Mouse (Mus musculus) CH12.LX (cell line): ENCODE data around the gene Trim23. TPM values are rescaled to one million over a fixed set of nuclear protein-coding genes. Genes with fewer than 3 reads are reported as not detected.
A peak's percentile ranks its signal among the peaks of the same experiment; 100 is the strongest.

Experiments
- DNase-seq: peaks from one replicate; pipeline ENCODE4 v3.0.0-alpha.2; 2013; ENCODE audit errors: extremely low read depth
- H3K27ac ChIP-seq: 2 replicates; pipeline ENCODE4 v1.5.1; 2012; ENCODE audit warnings: low read depth, mild to moderate bottlenecking, control low read depth, moderate library complexity; ENCODE audit not compliant: insufficient read depth
- H3K27me3 ChIP-seq: replicated peaks from 2 replicates; pipeline ENCODE3; 2012; ENCODE audit warnings: inconsistent platforms
- H3K36me3 ChIP-seq, 2 experiments: replicated peaks in 1 of 2; 2 replicates each; pipeline versions ENCODE3 to v1.6.1; 2012; ENCODE audit warnings: inconsistent platforms in 1 of 2, low read length in 1 of 2, mild to moderate bottlenecking in 1 of 2, mixed read lengths in 1 of 2, moderate library complexity in 1 of 2; ENCODE audit not compliant: control insufficient read depth in 1 of 2, insufficient read depth in 1 of 2
- H3K4me1 ChIP-seq, 2 experiments: 2 replicates each; pipeline ENCODE4 v1.6.1; 2012; ENCODE audit warnings: inconsistent platforms in 1 of 2, moderate library complexity in 1 of 2; ENCODE audit not compliant: insufficient read depth in 2 of 2, control insufficient read depth in 1 of 2
- H3K4me2 ChIP-seq: 2 replicates; pipeline ENCODE4 v1.6.1; 2012; ENCODE audit warnings: low read depth, mild to moderate bottlenecking, control low read depth; ENCODE audit not compliant: poor library complexity, insufficient read depth, severe bottlenecking
- H3K4me3 ChIP-seq, 3 experiments: fragments of 150-350 bp in 1 of 3; sonication (generic) in 1 of 3; replicated peaks in 1 of 3; 2 replicates each; pipeline versions ENCODE3 to v1.5.1; 2011 to 2012; ENCODE audit warnings: low read depth in 2 of 3, low read length in 2 of 3, mild to moderate bottlenecking in 2 of 3, moderate library complexity in 2 of 3, control low read depth in 1 of 3, improper control_type of control experiment in 1 of 3, inconsistent platforms in 1 of 3, mixed read lengths in 1 of 3; ENCODE audit not compliant: poor library complexity in 1 of 3
- H3K79me2 ChIP-seq: replicated peaks from 2 replicates; pipeline ENCODE4 v1.6.1; 2012; ENCODE audit warnings: mild to moderate bottlenecking, moderate library complexity; ENCODE audit not compliant: control insufficient read depth, poor library complexity, insufficient read depth, severe bottlenecking; ENCODE audit errors: extremely low read depth
- H3K9ac ChIP-seq: 2 replicates; pipeline ENCODE4 v1.6.1; 2012; ENCODE audit warnings: low read depth, mild to moderate bottlenecking, control low read depth, moderate library complexity; ENCODE audit not compliant: insufficient read depth
- H3K9me3 ChIP-seq: replicated peaks from 2 replicates; pipeline ENCODE3; 2012; ENCODE audit warnings: low read length, inconsistent platforms, mixed read lengths
- BHLHE40 ChIP-seq: IDR thresholded peaks from 2 replicates; pipeline ENCODE4 v1.6.1; 2011; ENCODE audit warnings: mild to moderate bottlenecking, low read depth, low read length, improper control_type of control experiment
- CHD1 ChIP-seq: IDR thresholded peaks from 2 replicates; pipeline ENCODE4 v1.6.1; 2012; ENCODE audit warnings: low read depth, low read length, improper control_type of control experiment, inconsistent platforms
- CHD2 ChIP-seq: IDR thresholded peaks from 2 replicates; pipeline ENCODE4 v1.6.1; 2011; ENCODE audit warnings: low read length, improper control_type of control experiment
- CTCF ChIP-seq, 2 experiments: IDR thresholded peaks in 1 of 2; conservative IDR thresholded peaks in 1 of 2; 2 replicates each; pipeline ENCODE4 v1.5.1; 2011 to 2012; ENCODE audit warnings: low read depth in 2 of 2, low read length in 2 of 2, improper control_type of control experiment in 1 of 2, inconsistent platforms in 1 of 2, mild to moderate bottlenecking in 1 of 2, moderate library complexity in 1 of 2
- E2F4 ChIP-seq: IDR thresholded peaks from 2 replicates; pipeline ENCODE4 v1.6.1; 2011; ENCODE audit warnings: low read depth, low read length, improper control_type of control experiment; ENCODE audit not compliant: insufficient replicate concordance
- ELF1 ChIP-seq: IDR thresholded peaks from 2 replicates; pipeline ENCODE4 v1.6.1; 2014; ENCODE audit warnings: low read depth, mild to moderate bottlenecking, inconsistent platforms, low read length, improper control_type of control experiment
- EP300 ChIP-seq: IDR thresholded peaks from 2 replicates; pipeline ENCODE4 v1.6.1; 2011; ENCODE audit warnings: low read length, improper control_type of control experiment
- ETS1 ChIP-seq: conservative IDR thresholded peaks from 2 replicates; pipeline ENCODE4 v1.6.1; 2012; ENCODE audit warnings: low read depth, mild to moderate bottlenecking, inconsistent platforms, low read length, improper control_type of control experiment, moderate library complexity
- GABPA ChIP-seq: IDR thresholded peaks from 2 replicates; pipeline ENCODE4 v1.6.1; 2012; ENCODE audit warnings: low read depth, low read length, improper control_type of control experiment, inconsistent platforms; ENCODE audit not compliant: insufficient replicate concordance
- HCFC1 ChIP-seq: IDR thresholded peaks from 2 replicates; pipeline ENCODE4 v1.6.1; 2012; ENCODE audit warnings: low read depth, mild to moderate bottlenecking, inconsistent platforms, low read length, improper control_type of control experiment
- IRF4 ChIP-seq: IDR thresholded peaks from 2 replicates; pipeline ENCODE4 v1.6.1; 2014; ENCODE audit warnings: low read depth, mild to moderate bottlenecking, inconsistent platforms, low read length, improper control_type of control experiment
- JUN ChIP-seq: IDR thresholded peaks from 2 replicates; pipeline ENCODE4 v1.6.1; 2011; ENCODE audit warnings: low read depth, mild to moderate bottlenecking, low read length, improper control_type of control experiment, moderate library complexity; ENCODE audit not compliant: insufficient read depth
- JUND ChIP-seq: conservative IDR thresholded peaks from 2 replicates; pipeline ENCODE4 v1.6.1; 2011; ENCODE audit warnings: low read depth, low read length, improper control_type of control experiment
- KAT2A ChIP-seq: IDR thresholded peaks from 2 replicates; pipeline ENCODE4 v1.6.1; 2012; ENCODE audit warnings: low read length, improper control_type of control experiment, inconsistent platforms; ENCODE audit not compliant: insufficient replicate concordance
- MAFK ChIP-seq: IDR thresholded peaks from 2 replicates; pipeline ENCODE4 v1.6.1; 2011; ENCODE audit warnings: low read length, improper control_type of control experiment; ENCODE audit not compliant: insufficient replicate concordance
- MAX ChIP-seq: IDR thresholded peaks from 2 replicates; pipeline ENCODE4 v1.6.1; 2011; ENCODE audit warnings: low read length, improper control_type of control experiment
- MAZ ChIP-seq: IDR thresholded peaks from 2 replicates; pipeline ENCODE4 v1.6.1; 2012; ENCODE audit warnings: low read depth, mild to moderate bottlenecking, inconsistent platforms, low read length, improper control_type of control experiment, moderate library complexity
- MEF2A ChIP-seq: IDR thresholded peaks from 2 replicates; pipeline ENCODE4 v1.6.1; 2014; ENCODE audit warnings: low read depth, mild to moderate bottlenecking, inconsistent platforms, low read length, improper control_type of control experiment, borderline replicate concordance
- MXI1 ChIP-seq: IDR thresholded peaks from 2 replicates; pipeline ENCODE4 v1.6.1; 2011; ENCODE audit warnings: mild to moderate bottlenecking, low read depth, low read length, improper control_type of control experiment
- MYC ChIP-seq: IDR thresholded peaks from 2 replicates; pipeline ENCODE4 v1.6.1; 2011; ENCODE audit warnings: low read depth, mild to moderate bottlenecking, improper control_type of control experiment, low read length
- NELFE ChIP-seq: IDR thresholded peaks from 2 replicates; pipeline ENCODE4 v1.6.1; 2011; ENCODE audit warnings: low read depth, low read length, improper control_type of control experiment
- NRF1 ChIP-seq: IDR thresholded peaks from 2 replicates; pipeline ENCODE4 v1.6.1; 2014; ENCODE audit warnings: low read depth, mild to moderate bottlenecking, inconsistent platforms, low read length, improper control_type of control experiment, moderate library complexity
- PAX5 ChIP-seq: IDR thresholded peaks from 2 replicates; pipeline ENCODE4 v1.6.1; 2012; ENCODE audit warnings: low read length, inconsistent platforms, mixed read lengths
- POLR2A ChIP-seq: IDR thresholded peaks from 2 replicates; pipeline ENCODE4 v1.6.1; 2011; ENCODE audit warnings: low read depth, mild to moderate bottlenecking, improper control_type of control experiment, low read length
- POLR2AphosphoS2 ChIP-seq: IDR thresholded peaks from 2 replicates; pipeline ENCODE4 v1.6.1; 2011; ENCODE audit warnings: low read depth, low read length, improper control_type of control experiment
- RAD21 ChIP-seq: IDR thresholded peaks from 2 replicates; pipeline ENCODE4 v1.6.1; 2011; ENCODE audit warnings: low read depth, mild to moderate bottlenecking, low read length, improper control_type of control experiment, moderate library complexity
- RCOR1 ChIP-seq: conservative IDR thresholded peaks from 2 replicates; pipeline ENCODE4 v1.6.1; 2012; ENCODE audit warnings: low read depth, mild to moderate bottlenecking, inconsistent platforms, low read length, improper control_type of control experiment
- SIN3A ChIP-seq: IDR thresholded peaks from 2 replicates; pipeline ENCODE4 v1.6.1; 2012; ENCODE audit warnings: low read length, improper control_type of control experiment, inconsistent platforms
- SMC3 ChIP-seq: IDR thresholded peaks from 2 replicates; pipeline ENCODE4 v1.6.1; 2011; ENCODE audit warnings: low read depth, low read length, improper control_type of control experiment
- TBP ChIP-seq: conservative IDR thresholded peaks from 2 replicates; pipeline ENCODE4 v1.6.1; 2011; ENCODE audit warnings: low read depth, low read length, improper control_type of control experiment
- TCF12 ChIP-seq: IDR thresholded peaks from 2 replicates; pipeline ENCODE4 v1.6.1; 2014; ENCODE audit warnings: low read depth, mild to moderate bottlenecking, inconsistent platforms, low read length, improper control_type of control experiment
- UBTF ChIP-seq: IDR thresholded peaks from 2 replicates; pipeline ENCODE4 v1.6.1; 2012; ENCODE audit warnings: low read depth, mild to moderate bottlenecking, inconsistent platforms, low read length, improper control_type of control experiment, moderate library complexity
- USF1 ChIP-seq: IDR thresholded peaks from 2 replicates; pipeline ENCODE4 v1.6.1; 2014; ENCODE audit warnings: low read depth, mild to moderate bottlenecking, inconsistent platforms, low read length, improper control_type of control experiment
- USF2 ChIP-seq: conservative IDR thresholded peaks from 2 replicates; pipeline ENCODE4 v1.6.1; 2011; ENCODE audit warnings: low read depth, low read length, improper control_type of control experiment
- ZC3H11A ChIP-seq: IDR thresholded peaks from 2 replicates; pipeline ENCODE4 v1.6.1; 2012; ENCODE audit warnings: low read depth, mild to moderate bottlenecking, inconsistent platforms, low read length, improper control_type of control experiment
- ZKSCAN1 ChIP-seq: IDR thresholded peaks from 2 replicates; pipeline ENCODE4 v1.6.1; 2012; ENCODE audit warnings: low read depth, inconsistent platforms, low read length, improper control_type of control experiment, borderline replicate concordance
- ZMIZ1 ChIP-seq: IDR thresholded peaks from 2 replicates; pipeline ENCODE4 v1.6.1; 2012; ENCODE audit warnings: low read depth, mild to moderate bottlenecking, inconsistent platforms, low read length, improper control_type of control experiment
- ZNF384 ChIP-seq: IDR thresholded peaks from 2 replicates; pipeline ENCODE4 v1.6.1; 2012; ENCODE audit warnings: low read depth, low read length, improper control_type of control experiment, inconsistent platforms
- dilution Hi-C: fragments of 300-500 bp; cut with MboI; formaldehyde crosslinking; loops from 2 replicates; pipeline ENCODE4 v1.14.3; 2020; ENCODE audit warnings: low sequenced_read_pairs; ENCODE audit not compliant: extremely low pct_unique_long_range_greater_than_20kb, extremely low pct_ligation_motif_present
- in situ Hi-C: fragments of 300-500 bp; cut with MboI; formaldehyde crosslinking; loops from 3 replicates; pipeline ENCODE4 v1.14.3; 2019; ENCODE audit warnings: low sequenced_read_pairs, low pct_ligation_motif_present, low pct_unique_long_range_greater_than_20kb, mixed read lengths
- polyA plus RNA-seq: library from polyadenylated mRNA; unstranded; fragments of >175 nt; gene quantifications from 2 replicates; pipeline ENCODE4 v1.2.1, GENCODE M21; 2012; ENCODE audit warnings: low read depth; ENCODE audit not compliant: insufficient read length
- total RNA-seq, 2 experiments: library from RNA; depleted of rRNA; stranded (reverse); fragments of 300-350 nt in 1 of 2; fragments of >200 nt in 1 of 2; gene quantifications; 2 replicates each; pipeline ENCODE4 v1.2.3; 2012 to 2014

Trim23 gene
- total and polyA plus RNA-seq, 3 experiments, result 10.3 to 20.4 (median 11.6) TPM

GRCm38 (mm10) chr13:104228384-104229066 is 49.9 kb downstream of the Trim23 start, which contains the start of the genes Cenpk and Ppwd1:
TSS of gene Cenpk (plus strand) at chr13:104228611.
TSS of gene Ppwd1 (minus strand) at chr13:104228843.
- H3K27me3 ChIP-seq, result no peaks in the 10 kb centered on the region
- in situ Hi-C loops (no loop called here), dilution Hi-C loops (no loop called here)
- peak within 1 kb of the TSS; percentile 84 for H3K9ac ChIP-seq
- TF ChIP-seq MEF2A (no peak; the same call in 1 of the 2 replicates), MXI1 (peak; percentile 92), MAFK (no peak), RCOR1 (no peak), BHLHE40 (no peak), POLR2A (peak; percentile 96), USF1 (no peak), HCFC1 (peak; percentile 88), KAT2A (peak; percentile 75; the same call in 1 of the 2 replicates), JUND (no peak), POLR2AphosphoS2 (no peak), MAZ (no peak), ETS1 (no peak), CHD1 (0 out of 2 replicates have a peak, but pooled peaks have one; percentile 8), GABPA (no peak; the same call in 1 of the 2 replicates), ZC3H11A (no peak), RAD21 (no peak), ZNF384 (peak; percentile 34), ZKSCAN1 (no peak), JUN (no peak), ELF1 (peak; percentile 93), TCF12 (peak; percentile 88), SMC3 (no peak), SIN3A (peak; percentile 99), UBTF (peak; percentile 53; the same call in 1 of the 2 replicates), MYC (0 out of 2 replicates have a peak, but pooled peaks have one; percentile 22), IRF4 (no peak; the same call in 1 of the 2 replicates), E2F4 (peak; percentile 98), TBP (peak; percentile 79; the same call in 1 of the 2 replicates), USF2 (no peak), MAX (no peak; the same call in none of the 2 replicates), ZMIZ1 (peak; percentile 82), EP300 (no peak), NRF1 (peak; percentile 43; the same call in 1 of the 2 replicates), CHD2 (peak; percentile 85), PAX5 (no peak), CTCF (conservative IDR thresholded peaks at IDR 0.05 in 1 of 2, IDR thresholded peaks at IDR 0.05 in 1 of 2; ENCODE audit: low read depth in 2 of 2, low read length in 2 of 2) (no peak), NELFE (peak; percentile 87)
- peak within 1 kb of the TSS; percentile 91 for H3K4me2 ChIP-seq
- peaks cover 36% of the 10 kb centered on the region for H3K79me2 ChIP-seq
- no peaks in the 10 kb centered on the region for H3K9me3 ChIP-seq
- peak within 1 kb of the TSS; percentile 84 to 93 (median 86) for H3K4me3 ChIP-seq
- peak; percentile 94 for DNase-seq
- H3K36me3 ChIP-seq, result peaks cover 5 to 11% of the 10 kb centered on the region in 2 experiments
- H3K27ac ChIP-seq, result peak within 1 kb of the TSS; percentile 64
- peaks cover 0 to 21% of the 10 kb centered on the region in 2 experiments; a peak in 2 of 4 replicates for H3K4me1 ChIP-seq
